Mouse (Mus musculus) lung, postnatal 36 days (tissue): ENCODE results near the gene Pom121l2.

Experiments
- DNase-seq: peaks from one replicate; pipeline ENCODE4 v3.0.0; 2022; ENCODE audit warnings: mixed read lengths

Pom121l2 gene

DNA sequence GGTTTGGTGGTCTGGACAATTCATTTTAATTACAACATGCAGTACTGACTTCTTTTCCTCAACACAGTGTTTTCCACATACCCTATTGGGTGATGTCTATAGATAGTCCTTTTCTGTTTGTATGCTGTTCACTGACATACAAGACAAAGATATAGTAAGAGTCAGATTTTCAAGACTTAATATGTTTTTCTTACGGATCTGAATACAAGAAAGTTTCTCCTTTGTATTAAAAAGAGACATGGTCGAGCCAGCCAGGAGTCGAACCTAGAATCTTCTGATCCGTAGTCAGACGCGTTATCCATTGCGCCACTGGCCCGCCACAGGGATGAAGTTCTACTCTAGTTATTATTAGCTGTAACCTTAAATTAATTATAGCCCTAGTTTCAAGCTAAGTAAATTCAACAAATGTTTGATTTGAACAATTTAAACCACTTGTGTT is 39.9 kb downstream of the Pom121l2 start:
- peak; percentile 86 for DNase-seq

GRCm38 (mm10) chr13:22021581-22021980 is 40.6 kb downstream of the Pom121l2 start:
- no peak for DNase-seq

DNA sequence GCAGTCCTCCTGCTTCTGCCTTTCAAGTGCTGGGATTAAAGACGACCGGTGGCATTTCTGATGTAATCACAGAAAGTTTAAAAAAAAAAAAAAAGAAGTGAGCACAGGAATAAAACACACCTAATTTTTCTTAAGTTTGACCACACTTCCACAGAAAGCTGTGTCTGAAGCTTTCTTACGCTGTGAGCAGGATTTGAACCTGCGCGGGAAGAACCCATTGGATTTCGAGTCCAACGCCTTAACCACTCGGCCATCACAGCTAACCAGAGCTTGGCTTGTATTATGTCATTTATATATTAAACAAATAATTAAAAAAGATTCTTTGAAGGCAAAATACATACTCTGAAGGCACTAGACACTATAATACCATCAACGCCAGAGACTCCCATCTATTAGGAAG is 41.2 kb downstream of the Pom121l2 start:
- DNase-seq: peak; percentile 89

DNA sequence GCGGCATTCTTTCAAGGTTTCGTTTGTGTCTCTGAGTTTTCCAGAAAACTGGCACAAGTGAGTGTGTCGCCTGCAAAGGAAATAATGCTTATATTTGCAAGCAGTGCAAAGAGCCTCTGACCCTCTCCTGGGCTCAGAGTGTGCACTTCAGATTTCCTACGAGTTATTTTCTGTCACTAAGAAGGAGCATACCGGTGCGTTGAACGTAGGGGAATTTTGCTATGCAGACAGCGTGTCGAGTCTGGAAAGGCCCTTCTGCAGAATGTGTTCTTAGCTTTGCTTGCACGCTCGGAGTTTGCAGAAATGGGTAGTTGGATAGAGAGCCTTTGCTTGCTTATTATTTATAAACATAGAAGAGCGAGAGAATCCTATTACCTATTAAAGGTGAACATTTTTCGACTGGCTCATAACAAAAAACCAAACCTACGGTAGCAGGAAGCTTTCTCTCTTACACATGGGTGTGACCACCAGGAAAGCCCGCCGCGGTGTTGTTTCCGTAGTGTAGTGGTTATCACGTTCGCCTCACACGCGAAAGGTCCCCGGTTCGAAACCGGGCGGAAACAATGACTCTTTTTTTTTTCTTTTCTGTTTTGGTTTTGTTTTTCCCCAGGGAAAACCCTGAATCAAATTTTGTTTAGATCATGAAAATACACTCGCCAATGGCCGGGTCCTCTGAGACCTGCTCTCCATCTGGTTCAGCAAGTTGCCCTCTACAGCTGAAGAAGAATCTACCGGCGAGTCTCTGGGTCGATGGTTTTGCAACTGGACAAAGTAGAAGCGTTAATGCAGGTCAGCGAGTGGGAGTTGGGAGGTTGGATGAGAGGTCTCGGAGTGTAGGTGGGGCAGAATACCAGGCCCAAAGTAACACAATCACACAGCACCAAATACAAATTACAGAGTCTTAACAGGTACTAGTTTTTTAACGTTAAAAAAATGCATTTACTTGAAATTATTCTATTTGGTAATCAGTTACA is 45.4 kb downstream of the Pom121l2 start:
- peak; percentile 91 for DNase-seq

- peak; percentile 98 for DNase-seq
These were observed 47.9 kb downstream of the Pom121l2 start for GRCm38 (mm10) chr13:22028673-22029460.

GRCm38 (mm10) chr13:22029928-22030327 is 48.9 kb downstream of the Pom121l2 start:
- DNase-seq: no peak

DNA sequence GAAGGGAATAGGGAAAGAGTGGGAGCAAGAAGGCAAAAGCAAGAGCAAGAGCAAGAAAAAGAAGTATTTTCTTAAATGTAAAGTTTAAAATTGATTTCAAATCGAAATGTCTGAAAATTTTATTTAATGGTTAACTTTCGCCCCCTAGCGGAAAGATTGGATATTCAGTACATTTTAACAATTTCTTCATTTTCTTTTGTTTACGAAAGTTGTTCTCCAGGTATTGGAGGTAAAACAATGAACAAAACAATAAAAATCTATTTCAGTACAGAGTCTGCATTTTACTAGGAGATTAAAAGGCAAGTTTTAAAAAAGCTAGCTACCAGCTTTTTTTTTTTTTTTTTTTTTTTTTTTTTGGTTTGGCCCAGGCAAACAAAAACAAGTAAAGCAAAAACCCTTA is 49.5 kb downstream of the Pom121l2 start:
- DNase-seq: peak; percentile 53

- DNase-seq: no peak
These were observed 52.9 kb downstream of the Pom121l2 start for GRCm38 (mm10) chr13:22033741-22034442.

- DNase-seq: no peak
These were observed 53.7 kb downstream of the Pom121l2 start for GRCm38 (mm10) chr13:22034443-22035266.

- peak; percentile 93 for DNase-seq
These were observed 54.5 kb downstream of the Pom121l2 start, which contains the start of the genes Hist1h2ah and Hist1h2bk for GRCm38 (mm10) chr13:22035267-22036148. Gene Hist1h2ah (minus strand): TSS chr13:22035568. Gene Hist1h2bk (plus strand): TSS chr13:22035870.

DNA sequence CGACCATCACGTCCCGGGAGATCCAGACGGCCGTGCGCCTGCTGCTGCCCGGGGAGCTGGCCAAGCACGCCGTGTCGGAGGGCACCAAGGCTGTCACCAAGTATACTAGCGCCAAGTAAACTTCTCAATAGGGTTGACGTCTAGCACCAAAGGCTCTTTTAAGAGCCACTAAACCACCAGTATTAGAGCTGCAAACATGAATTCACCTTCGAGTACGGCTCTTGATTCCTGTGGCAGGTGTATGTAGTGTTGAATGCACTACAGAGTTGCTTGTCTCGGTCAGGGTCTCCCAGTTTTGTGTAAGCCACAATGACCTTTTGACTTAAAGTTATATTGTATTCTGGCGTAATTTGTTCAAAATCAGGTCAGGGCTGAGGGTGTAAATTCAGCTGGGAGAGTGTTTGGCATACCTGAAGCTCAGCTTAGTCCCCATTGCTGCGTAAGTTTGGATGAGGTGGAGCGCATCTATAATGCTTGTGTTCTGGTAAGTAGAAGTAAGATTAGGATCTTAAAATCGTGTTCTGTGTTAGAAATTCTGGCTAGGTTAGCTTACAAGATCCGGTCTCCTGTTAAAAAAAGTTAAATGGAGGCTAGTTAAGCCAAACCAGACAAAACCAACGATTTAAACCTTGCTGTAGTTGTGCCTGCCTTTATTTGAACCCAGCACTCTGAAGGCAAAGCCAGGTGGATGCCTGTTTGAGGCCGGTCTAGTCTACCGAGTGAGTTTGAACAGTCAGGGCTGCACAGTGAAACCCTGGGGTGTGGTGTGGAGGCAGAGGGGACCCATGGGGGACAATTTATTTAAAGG is 55.4 kb downstream of the Pom121l2 start:
- no peak for DNase-seq

GRCm38 (mm10) chr13:22036986-22037385 is 56.0 kb downstream of the Pom121l2 start:
- no peak for DNase-seq

- no peak for DNase-seq
These were observed 56.4 kb downstream of the Pom121l2 start for GRCm38 (mm10) chr13:22037415-22037814.
